Mouse (Mus musculus) hindbrain, embryonic 13.5 days (tissue): ENCODE measurements around the gene Klhl31. TPM values are rescaled to one million over a fixed set of nuclear protein-coding genes. Genes with fewer than 3 reads are reported as not detected.

Source experiments
- ATAC-seq: fragments of 200-750 bp; cut with Nextera tagmentation; 2 replicates; pipeline ENCODE4 v1.8.0; 2017; ENCODE audit warnings: moderate TSS enrichment; ENCODE audit not compliant: low FRiP score
- H3K27ac ChIP-seq: fragments of 300-500 bp; sonication (generic); 2 replicates; pipeline ENCODE4 v1.5.1; 2015; ENCODE audit warnings: inconsistent platforms, mild to moderate bottlenecking, moderate library complexity
- H3K27me3 ChIP-seq: fragments of 300-500 bp; sonication (generic); 2 replicates; pipeline ENCODE4 v1.6.1; 2015; ENCODE audit warnings: mild to moderate bottlenecking, inconsistent platforms
- H3K36me3 ChIP-seq: fragments of 300-500 bp; sonication (generic); 2 replicates; pipeline ENCODE4 v1.6.1; 2015; ENCODE audit warnings: mild to moderate bottlenecking, inconsistent platforms
- H3K4me1 ChIP-seq: fragments of 300-500 bp; sonication (generic); replicated peaks from 2 replicates; pipeline ENCODE4 v1.6.1; 2015; ENCODE audit warnings: inconsistent platforms
- H3K4me2 ChIP-seq: fragments of 300-500 bp; sonication (generic); 2 replicates; pipeline ENCODE4 v1.6.1; 2015; ENCODE audit warnings: inconsistent platforms, mild to moderate bottlenecking, moderate library complexity
- H3K4me3 ChIP-seq: fragments of 300-500 bp; sonication (generic); 2 replicates; pipeline ENCODE4 v1.5.1; 2015; ENCODE audit warnings: mild to moderate bottlenecking, inconsistent platforms
- H3K9ac ChIP-seq: fragments of 300-500 bp; sonication (generic); 2 replicates; pipeline ENCODE4 v1.6.1; 2015; ENCODE audit warnings: mild to moderate bottlenecking, inconsistent platforms
- H3K9me3 ChIP-seq: fragments of 300-500 bp; sonication (generic); 2 replicates; pipeline ENCODE4 v1.6.1; 2016; ENCODE audit warnings: inconsistent platforms
- whole genome bisulfite sequencing: fragments of 180-500 bp; shearing (Covaris S2); methylation state at CpG from one replicate; pipeline ENCODE4 v1.1.7; 2015; 5-methylcytosine and 5-hydroxymethylcytosine counted together
- polyA plus RNA-seq: library from polyadenylated mRNA; unstranded; fragments of >200 nt; fragmentation: Nextera tagmentation; extraction: Ambion mirVana; gene quantifications from 2 replicates; pipeline ENCODE4 v1.2.1, GENCODE M21; 2015

The Klhl31 gene
- 0.17 and 0.48 TPM in 2 replicates for polyA plus RNA-seq

DNA sequence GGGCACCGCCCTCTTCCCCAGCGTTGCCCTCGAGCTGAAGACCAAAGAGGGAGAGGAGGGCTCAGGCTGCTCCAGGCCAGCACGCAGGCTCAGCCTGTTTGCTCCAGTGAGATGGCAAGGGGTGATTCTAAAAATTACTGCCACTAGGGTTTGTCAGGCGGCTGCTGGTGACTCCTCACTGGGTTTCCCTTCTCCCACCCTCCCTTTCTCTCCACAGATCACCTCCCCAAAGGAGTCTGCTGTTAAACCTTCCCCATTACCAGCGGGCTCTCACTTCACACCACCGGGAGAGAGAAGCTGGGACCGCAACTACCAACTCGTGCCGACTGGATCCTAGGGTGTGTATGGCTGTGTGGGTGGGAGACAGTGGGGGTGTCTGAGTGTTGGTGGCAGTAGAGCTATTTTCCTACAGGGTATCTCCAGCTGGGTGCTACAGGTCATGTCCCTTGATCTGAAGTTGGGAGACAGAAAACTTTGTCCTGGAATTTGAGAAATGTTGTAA, at the start of gene Klhl31:
TSS of gene Klhl31 (plus strand) at position 51 of the 502 bp plus-strand sequence.
- Histone ChIP-seq H3K9ac (no peak within 1 kb of the TSS), H3K9me3 (no peaks in the 10 kb centered on the region), H3K27ac (no peak within 1 kb of the TSS), H3K4me2 (no peak within 1 kb of the TSS), H3K4me3 (no peak within 1 kb of the TSS), H3K27me3 (no peaks in the 10 kb centered on the region), H3K36me3 (no peaks in the 10 kb centered on the region), H3K4me1 (no peaks in the 10 kb centered on the region)
- 51% methylated on average over 10 of the region's 10 CpGs for WGBS
- ATAC-seq, result no peak

DNA sequence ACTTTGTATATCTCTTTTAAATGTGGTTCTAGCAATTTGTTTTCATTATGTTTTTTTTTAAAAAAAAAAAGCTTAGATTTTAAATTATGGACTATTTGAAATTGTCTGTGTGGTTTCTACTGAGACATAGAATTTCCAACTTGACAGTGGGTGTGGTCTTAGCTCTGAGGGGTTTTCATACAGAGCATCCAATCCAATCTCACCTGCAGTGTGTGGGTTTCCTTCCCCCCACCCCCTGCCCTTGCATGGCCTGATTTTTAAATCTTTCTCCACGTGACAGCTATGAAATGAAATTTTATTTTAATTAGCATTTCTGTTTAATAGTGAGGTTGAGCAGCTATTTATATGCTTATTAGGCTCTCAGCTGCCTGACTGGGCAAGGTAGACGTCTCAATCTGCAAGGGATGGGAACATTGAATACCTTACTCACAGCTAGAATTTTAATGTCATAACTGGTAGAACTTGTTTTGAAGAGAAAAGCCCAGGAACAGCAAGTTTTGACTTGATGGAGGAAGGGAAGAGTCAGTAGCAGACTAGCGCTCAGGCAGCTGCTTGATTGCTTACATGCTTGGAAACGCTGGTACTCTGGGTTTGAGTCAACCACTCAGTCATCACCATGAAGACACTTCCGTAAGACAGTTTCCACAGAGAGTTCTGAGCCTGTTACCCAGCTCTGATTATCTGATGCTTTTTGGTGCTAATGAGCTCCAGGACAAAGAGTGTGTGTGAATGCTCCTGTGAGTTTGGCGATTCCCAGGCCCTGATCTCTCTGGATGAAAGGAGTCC, 49.3 kb upstream of the Klhl31 start:
- Histone ChIP-seq H3K36me3 (no peaks in the 10 kb centered on the region), H3K27me3 (no peaks in the 10 kb centered on the region), H3K9ac (no peak overlapping the region), H3K4me3 (no peak overlapping the region), H3K4me1 (no peaks in the 10 kb centered on the region), H3K4me2 (no peak overlapping the region), H3K9me3 (no peaks in the 10 kb centered on the region), H3K27ac (no peak overlapping the region)
- ATAC-seq, result no peak
- 48% methylated on average over 6 of the region's 6 CpGs for WGBS

DNA sequence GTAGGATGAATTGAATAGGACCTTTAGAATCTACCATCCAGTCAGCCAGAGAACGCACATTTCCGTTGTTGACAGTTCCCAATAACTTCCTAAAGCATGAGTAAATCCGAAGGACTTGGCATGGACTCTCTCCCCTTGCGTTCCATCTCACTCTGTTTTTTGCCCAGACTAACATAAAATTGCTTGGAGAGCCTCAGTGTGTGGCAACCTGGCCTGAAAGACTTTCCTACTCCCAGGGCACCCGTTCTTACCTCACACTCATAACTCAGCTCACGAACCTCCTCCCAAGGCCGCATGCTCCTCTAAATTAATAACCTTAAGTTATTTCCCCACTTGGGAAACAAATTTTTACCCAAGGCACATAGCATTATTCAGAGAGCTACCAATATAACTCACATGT, 48.7 kb upstream of the Klhl31 start:
- ATAC-seq, result no peak
- Histone ChIP-seq H3K9ac (no peak overlapping the region), H3K36me3 (no peaks in the 10 kb centered on the region), H3K27me3 (no peaks in the 10 kb centered on the region), H3K4me3 (no peak overlapping the region), H3K27ac (no peak overlapping the region), H3K4me2 (no peak overlapping the region), H3K4me1 (no peaks in the 10 kb centered on the region), H3K9me3 (no peaks in the 10 kb centered on the region)
- WGBS, result 80% methylated on average over 7 of the region's 7 CpGs

DNA sequence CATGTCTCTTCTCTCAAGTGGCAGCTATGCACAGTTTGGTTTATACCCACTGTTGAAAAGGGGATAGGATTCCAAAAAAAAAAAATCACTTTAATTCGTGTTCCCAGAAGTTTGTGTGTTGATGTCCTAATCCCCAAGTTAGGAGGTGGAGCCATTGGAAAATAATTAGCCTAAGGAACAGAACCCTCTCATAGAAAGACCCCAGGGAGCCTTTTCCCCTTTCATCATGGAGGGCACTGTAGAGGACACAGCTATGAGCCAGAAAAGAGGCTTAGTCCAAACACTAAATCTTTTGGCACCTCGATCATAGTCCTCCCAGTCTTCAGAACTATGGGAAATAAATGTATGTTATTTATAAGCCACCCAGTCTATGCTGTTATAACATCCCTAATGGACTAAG, 46.8 kb upstream of the Klhl31 start:
- H3K9ac ChIP-seq, result no peak overlapping the region
- H3K4me3 ChIP-seq, result no peak overlapping the region
- no peaks in the 10 kb centered on the region for H3K9me3 ChIP-seq
- no peaks in the 10 kb centered on the region for H3K4me1 ChIP-seq
- H3K27me3 ChIP-seq, result peaks cover 2% of the 10 kb centered on the region; the same call in 1 of the 2 replicates
- no peak for ATAC-seq
- H3K4me2 ChIP-seq, result no peak overlapping the region
- H3K36me3 ChIP-seq, result no peaks in the 10 kb centered on the region
- 53% methylated on average over 2 of the region's 2 CpGs for WGBS
- no peak overlapping the region for H3K27ac ChIP-seq

DNA sequence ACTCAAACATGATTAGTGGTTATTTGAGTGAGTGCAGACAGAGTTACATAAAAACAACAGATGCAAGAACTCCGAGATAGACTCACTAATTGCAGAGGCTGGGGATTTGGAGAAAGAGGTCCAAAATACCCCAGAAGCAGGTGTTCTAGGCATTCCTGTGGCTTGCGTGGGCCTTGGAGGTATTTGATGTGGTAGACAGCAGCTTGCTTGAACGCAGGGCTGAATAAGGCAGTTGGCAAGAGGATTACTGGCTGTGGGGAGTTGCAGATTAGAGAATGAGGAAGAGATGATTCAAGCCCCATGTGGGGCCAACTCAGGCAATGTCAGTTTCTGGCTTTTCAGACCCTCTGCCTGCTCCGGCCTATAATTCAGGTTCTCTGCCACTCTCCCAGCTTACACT, 43.9 kb upstream of the Klhl31 start:
- Histone ChIP-seq H3K4me2 (no peak overlapping the region), H3K36me3 (no peaks in the 10 kb centered on the region), H3K4me1 (peaks cover 5% of the 10 kb centered on the region), H3K4me3 (no peak overlapping the region), H3K27ac (no peak overlapping the region), H3K27me3 (peaks cover 5% of the 10 kb centered on the region; the same call in 1 of the 2 replicates), H3K9me3 (no peaks in the 10 kb centered on the region), H3K9ac (no peak overlapping the region)
- ATAC-seq, result no peak
- 74% methylated on average over 4 of the region's 4 CpGs for WGBS

DNA sequence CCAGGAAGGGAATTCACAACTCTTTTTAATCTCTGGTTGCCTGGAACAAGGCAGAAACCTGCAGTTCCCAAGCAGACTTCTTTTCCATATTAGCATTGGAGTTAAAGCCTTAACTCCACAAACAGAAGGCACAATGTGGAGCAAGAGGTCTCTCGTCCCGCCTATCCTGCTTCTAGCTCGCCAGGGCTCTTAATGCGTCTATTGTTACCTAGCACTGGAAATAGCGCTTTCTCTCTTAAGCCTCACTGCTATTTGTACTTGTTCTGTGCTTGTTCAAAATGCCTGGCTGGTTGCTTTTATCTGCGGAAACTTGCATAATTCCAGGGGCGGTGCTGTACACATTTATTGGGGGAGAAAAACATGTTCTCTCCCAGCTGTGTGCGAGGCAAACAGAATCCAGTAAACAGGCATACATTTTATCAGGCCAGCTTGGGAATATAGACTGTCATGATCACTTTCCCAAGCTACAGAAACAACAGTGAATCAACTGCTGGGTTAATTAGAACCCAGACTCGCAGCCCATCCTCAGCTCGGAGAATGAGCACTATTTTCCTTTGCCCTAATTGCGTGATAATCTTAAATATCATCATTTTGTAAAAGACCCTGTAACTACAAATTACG, 41.2 kb upstream of the Klhl31 start:
- 45% methylated on average over 12 of the region's 12 CpGs for WGBS
- H3K27ac ChIP-seq, result no peak overlapping the region
- H3K4me1 ChIP-seq, result peaks cover 5% of the 10 kb centered on the region
- H3K36me3 ChIP-seq, result no peaks in the 10 kb centered on the region
- no peaks in the 10 kb centered on the region for H3K9me3 ChIP-seq
- no peak for ATAC-seq
- peak overlapping the region; percentile 26; the same call in 1 of the 2 replicates for H3K4me2 ChIP-seq
- peaks cover 5% of the 10 kb centered on the region; the same call in 1 of the 2 replicates for H3K27me3 ChIP-seq
- no peak overlapping the region for H3K4me3 ChIP-seq
- 0 out of 2 replicates have a peak overlapping the region, but pooled peaks have one; percentile 19 for H3K9ac ChIP-seq

DNA sequence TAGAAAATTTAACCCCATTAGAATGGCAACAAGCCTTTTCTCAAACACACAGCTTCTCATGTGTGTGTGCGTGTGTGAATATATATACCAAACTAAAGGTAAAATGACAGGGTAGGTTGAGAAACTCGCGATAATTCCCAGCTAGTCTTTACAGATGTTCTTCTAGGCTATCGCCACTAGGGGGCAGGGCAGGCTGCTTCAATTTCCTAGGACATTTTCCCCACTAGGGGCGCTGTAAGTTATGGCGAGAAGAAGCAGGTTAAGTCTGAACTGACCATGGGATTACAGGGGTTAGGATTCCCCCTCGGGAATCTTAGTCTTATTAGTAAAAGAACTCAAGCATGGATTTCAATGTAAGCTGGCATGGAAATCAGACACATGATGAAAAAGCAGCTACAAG, 39.9 kb upstream of the Klhl31 start:
- Histone ChIP-seq H3K9me3 (no peaks in the 10 kb centered on the region), H3K4me1 (peaks cover 5% of the 10 kb centered on the region), H3K27ac (no peak overlapping the region), H3K4me2 (no peak overlapping the region), H3K4me3 (no peak overlapping the region), H3K9ac (no peak overlapping the region), H3K36me3 (no peaks in the 10 kb centered on the region), H3K27me3 (peaks cover 5% of the 10 kb centered on the region; the same call in 1 of the 2 replicates)
- WGBS, result 29% methylated on average over 7 of the region's 7 CpGs
- ATAC-seq, result no peak

DNA sequence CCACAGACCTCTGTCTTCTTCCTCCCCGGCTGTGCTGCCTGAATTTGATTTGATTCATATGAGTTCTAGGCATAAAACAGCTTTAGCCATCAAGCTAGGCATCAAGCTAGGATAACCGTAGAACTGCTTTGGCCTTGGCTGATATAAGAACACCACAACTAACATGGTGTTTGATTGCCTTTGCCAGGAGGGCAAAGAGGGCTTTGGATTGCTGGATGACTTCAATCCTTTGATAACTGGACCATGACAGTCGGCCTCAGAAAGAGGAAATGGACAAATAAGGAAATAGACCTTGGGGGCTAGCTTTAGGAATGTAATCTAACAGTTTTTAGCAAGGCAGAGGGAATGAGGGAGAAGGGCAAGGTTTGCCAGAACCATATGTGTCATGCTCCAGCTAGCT, 37.7 kb upstream of the Klhl31 start:
- H3K9me3 ChIP-seq, result no peaks in the 10 kb centered on the region
- WGBS, result 56% methylated on average over 3 of the region's 3 CpGs

DNA sequence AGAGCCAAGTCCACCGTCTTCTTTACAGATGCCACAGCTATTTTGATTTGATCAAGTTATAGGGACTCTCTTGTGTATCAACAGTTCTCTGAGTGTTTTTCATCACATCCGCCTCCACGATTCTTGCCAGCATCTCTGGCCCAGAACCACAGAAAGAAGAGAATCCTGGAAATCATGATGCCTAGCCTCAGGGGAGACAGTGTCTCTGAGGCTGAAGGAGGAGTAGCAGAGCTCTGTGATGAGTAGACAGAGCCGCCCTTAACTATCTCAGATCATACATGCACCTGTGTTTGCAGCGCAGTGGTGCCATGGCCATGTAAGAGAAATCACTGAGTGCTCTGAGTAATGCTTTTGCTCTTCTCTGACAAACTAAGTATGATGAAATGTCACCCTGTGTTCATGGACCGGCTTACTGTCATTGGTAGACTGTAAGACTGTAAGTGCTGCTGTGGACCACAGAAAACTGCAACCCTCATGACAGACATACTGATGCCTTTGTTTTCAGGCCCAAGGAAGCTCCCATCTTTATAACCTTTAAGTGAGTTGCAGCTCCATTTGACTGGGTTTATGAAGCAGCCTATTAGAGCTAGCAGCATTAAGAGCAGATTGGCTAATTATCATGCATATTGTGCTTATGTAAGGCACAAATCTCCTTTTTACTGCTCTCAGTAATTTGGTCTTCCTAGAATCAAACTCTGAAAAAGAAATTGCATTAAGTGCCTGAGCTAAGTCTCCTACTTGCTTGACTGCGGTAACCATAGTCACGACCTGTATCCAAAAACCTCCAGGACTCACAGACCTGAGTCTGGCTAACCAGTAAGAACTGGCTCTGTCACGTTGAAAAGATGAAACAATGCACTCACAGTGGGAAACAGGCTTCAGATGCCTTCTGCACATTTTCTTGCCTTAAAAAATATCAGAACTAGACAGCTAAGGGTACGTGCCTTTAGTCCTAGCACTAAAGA, 33.7 kb upstream of the Klhl31 start:
- Histone ChIP-seq H3K27ac (peak overlapping the region; percentile 36; the same call in 1 of the 2 replicates), H3K9ac (no peak overlapping the region), H3K4me2 (no peak overlapping the region), H3K4me1 (no peaks in the 10 kb centered on the region; the same call in 1 of the 2 replicates), H3K4me3 (no peak overlapping the region), H3K9me3 (no peaks in the 10 kb centered on the region), H3K36me3 (no peaks in the 10 kb centered on the region), H3K27me3 (no peaks in the 10 kb centered on the region)
- no peak; the same call in 1 of the 2 replicates for ATAC-seq
- WGBS, result 80% methylated on average over 10 of the region's 10 CpGs

More for the DNA sequence above, 37.7 kb upstream of the Klhl31 start:
- peaks cover 5% of the 10 kb centered on the region for H3K4me1 ChIP-seq
- no peak overlapping the region for H3K27ac ChIP-seq
- no peaks in the 10 kb centered on the region for H3K36me3 ChIP-seq
- H3K4me2 ChIP-seq, result no peak overlapping the region
- no peak for ATAC-seq
- H3K27me3 ChIP-seq, result peaks cover 5% of the 10 kb centered on the region; the same call in 1 of the 2 replicates
- no peak overlapping the region for H3K9ac ChIP-seq
- no peak overlapping the region for H3K4me3 ChIP-seq

DNA sequence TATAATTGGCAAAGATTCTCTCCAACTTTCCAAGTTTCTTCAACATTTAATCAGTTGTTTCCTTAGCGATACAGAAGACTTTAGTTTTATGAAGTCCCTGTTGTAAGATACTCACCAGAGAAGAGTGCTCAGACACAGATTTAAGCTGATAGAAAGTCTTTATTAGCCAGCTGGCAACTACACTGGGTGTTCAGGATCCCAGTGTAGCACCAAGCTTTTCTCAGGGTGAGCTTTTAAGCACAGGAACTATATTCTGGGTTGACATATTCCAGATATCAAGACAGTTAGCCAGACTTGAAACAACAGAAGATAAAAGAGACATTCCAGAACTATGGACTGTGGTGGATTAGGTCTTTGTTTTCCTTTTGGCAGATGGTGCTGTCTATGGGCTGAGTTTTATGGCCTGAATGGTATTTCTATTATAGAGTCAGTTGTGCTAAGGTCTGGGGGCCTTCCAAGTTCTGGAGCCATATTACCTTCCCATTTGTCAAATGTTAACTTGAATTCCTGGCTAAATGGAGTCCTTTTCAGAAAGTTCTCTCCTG, 32.3 kb upstream of the Klhl31 start:
- no peak overlapping the region for H3K9ac ChIP-seq
- H3K9me3 ChIP-seq, result no peaks in the 10 kb centered on the region
- no peak overlapping the region for H3K27ac ChIP-seq
- 98% methylated on average over 1 of the region's 1 CpGs for WGBS
- no peak overlapping the region for H3K4me2 ChIP-seq
- no peak overlapping the region for H3K4me3 ChIP-seq
- H3K27me3 ChIP-seq, result no peaks in the 10 kb centered on the region
- ATAC-seq, result no peak
- H3K4me1 ChIP-seq, result no peaks in the 10 kb centered on the region; the same call in 1 of the 2 replicates
- no peaks in the 10 kb centered on the region for H3K36me3 ChIP-seq

DNA sequence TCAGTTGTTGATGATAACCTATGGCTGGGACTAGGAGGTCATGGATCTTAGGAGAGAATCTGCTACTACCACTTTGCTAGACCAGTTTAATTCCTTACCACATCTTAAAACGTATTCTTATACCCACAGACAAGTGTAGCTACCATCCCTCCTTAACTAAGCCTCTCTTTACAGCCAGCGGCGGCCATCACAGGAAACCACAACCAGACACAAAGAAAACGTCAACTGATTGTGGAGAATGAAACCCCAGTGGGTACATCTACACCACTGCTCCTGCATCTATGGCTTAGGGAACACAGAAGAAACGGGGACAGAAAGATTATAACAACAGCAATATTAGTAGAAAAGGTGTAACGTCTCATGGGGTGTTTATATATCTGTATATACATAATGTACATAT, 29.0 kb upstream of the Klhl31 start:
- no peak overlapping the region for H3K9ac ChIP-seq
- H3K9me3 ChIP-seq, result no peaks in the 10 kb centered on the region
- no peak overlapping the region for H3K27ac ChIP-seq
- 83% methylated on average over 6 of the region's 6 CpGs for WGBS
- H3K4me3 ChIP-seq, result no peak overlapping the region
- ATAC-seq, result no peak
- H3K4me2 ChIP-seq, result no peak overlapping the region
- H3K36me3 ChIP-seq, result no peaks in the 10 kb centered on the region
- H3K27me3 ChIP-seq, result no peaks in the 10 kb centered on the region
- H3K4me1 ChIP-seq, result no peaks in the 10 kb centered on the region; the same call in 1 of the 2 replicates
